Mouse (Mus musculus): Measurements from ENCODE around the gene Fam20a. TPM values are rescaled to one million over a fixed set of nuclear protein-coding genes. Genes with fewer than 3 reads are reported as not detected.

Fam20a gene
- polyA plus RNA-seq, 1 experiment from 2014 or later, result 3.3 TPM

DNA sequence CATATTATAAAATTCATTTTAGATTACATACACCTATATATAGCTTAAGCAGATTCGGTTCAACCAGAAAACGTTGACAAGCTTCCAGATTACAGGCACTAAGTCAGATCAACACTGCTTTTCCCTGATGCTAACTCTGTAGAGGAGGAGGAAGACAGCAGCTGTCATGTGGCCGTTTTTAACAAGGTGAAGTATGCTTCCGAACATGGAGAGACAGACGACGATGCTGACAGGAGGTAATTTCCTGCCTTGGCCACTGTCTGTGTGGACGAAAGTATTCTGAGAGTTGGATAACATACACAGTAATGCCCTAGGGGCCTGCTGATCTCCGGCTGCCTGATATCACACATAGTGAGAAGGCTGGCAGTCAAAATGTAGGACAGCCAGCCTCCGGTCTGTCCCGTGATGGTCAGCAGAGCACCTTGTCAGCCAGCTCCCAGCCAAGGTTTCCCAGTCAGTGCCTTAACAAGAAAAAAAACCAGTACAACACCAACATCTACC is 93.0 kb downstream of the Fam20a start:
- Histone ChIP-seq H3K9ac (ENCODE audit: low read depth, low read length) (no peak overlapping the region), H3K27ac (ENCODE audit: low read length) (no peak overlapping the region), H3K4me1 (ENCODE audit: control insufficient read depth, insufficient read depth, low read length) (no peaks in the 10 kb centered on the region), H3K9me3 (ENCODE audit: control insufficient read depth, low read length) (no peaks in the 10 kb centered on the region), H3K36me3 (ENCODE audit: control insufficient read depth, insufficient read depth, low read length) (no peaks in the 10 kb centered on the region), H3K27me3 (replicated peaks; ENCODE audit: control insufficient read depth, insufficient read depth, low read length) (no peaks in the 10 kb centered on the region), H3K4me3 (ENCODE audit: low read length) (no peak overlapping the region), H3K4me2 (ENCODE audit: low read depth, low read length) (no peak overlapping the region)
- whole genome bisulfite sequencing, result 52% methylated on average over 10 of the region's 10 CpGs
- ATAC-seq, result no peak

DNA sequence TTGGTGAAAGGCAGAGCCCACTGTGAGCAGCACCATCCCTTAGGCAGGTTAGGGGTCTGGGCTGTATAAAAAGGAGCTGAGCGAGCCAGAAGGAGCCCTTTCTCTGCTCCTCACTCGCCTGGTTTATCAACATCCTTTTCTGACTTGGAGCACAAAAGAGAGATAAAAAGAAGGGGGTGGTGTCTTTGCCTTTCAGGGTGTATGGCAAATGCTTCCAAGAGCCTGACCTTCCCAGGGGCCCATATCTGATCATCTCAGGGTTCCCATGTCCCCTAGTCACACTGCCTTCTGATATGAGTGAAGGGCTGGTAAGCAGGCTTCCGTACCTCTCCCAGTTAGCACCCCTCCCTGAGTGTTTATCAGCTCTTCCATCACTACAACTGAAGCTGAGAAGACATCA is 94.0 kb downstream of the Fam20a start:
- Histone ChIP-seq H3K36me3 (ENCODE audit: control insufficient read depth, insufficient read depth, low read length) (no peaks in the 10 kb centered on the region), H3K9me3 (ENCODE audit: control insufficient read depth, low read length) (no peaks in the 10 kb centered on the region), H3K4me1 (ENCODE audit: control insufficient read depth, insufficient read depth, low read length) (no peaks in the 10 kb centered on the region), H3K4me2 (ENCODE audit: low read depth, low read length) (no peak overlapping the region), H3K4me3 (ENCODE audit: low read length) (no peak overlapping the region), H3K27ac (ENCODE audit: low read length) (no peak overlapping the region), H3K27me3 (replicated peaks; ENCODE audit: control insufficient read depth, insufficient read depth, low read length) (no peaks in the 10 kb centered on the region), H3K9ac (ENCODE audit: low read depth, low read length) (no peak overlapping the region)
- 91% methylated on average over 3 of the region's 3 CpGs for whole genome bisulfite sequencing
- ATAC-seq, result no peak

DNA sequence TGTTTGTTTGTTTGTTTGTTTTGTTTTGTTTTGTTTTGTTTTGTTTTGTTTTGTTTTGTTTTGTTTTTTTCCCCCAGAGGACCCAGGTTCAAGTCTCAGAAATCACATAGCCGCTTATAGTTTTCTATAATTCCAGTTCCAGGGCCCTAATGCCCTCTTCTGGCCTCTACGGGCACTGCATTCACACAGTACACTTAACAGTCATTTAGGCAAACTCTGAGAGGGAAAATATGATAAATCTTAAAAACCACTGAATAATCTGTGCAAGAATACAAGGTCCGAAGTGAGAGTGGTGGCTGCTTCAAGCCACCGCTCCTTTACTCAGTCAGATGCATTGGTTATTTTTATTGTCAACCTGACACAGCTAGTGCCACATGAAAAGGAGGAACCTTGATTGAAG is 94.4 kb downstream of the Fam20a start:
- Histone ChIP-seq H3K9me3 (ENCODE audit: control insufficient read depth, low read length) (no peaks in the 10 kb centered on the region), H3K4me1 (ENCODE audit: control insufficient read depth, insufficient read depth, low read length) (peaks cover 2% of the 10 kb centered on the region; the same call in 1 of the 2 replicates), H3K9ac (ENCODE audit: low read depth, low read length) (no peak overlapping the region), H3K27me3 (replicated peaks; ENCODE audit: control insufficient read depth, insufficient read depth, low read length) (no peaks in the 10 kb centered on the region), H3K4me2 (ENCODE audit: low read depth, low read length) (no peak overlapping the region), H3K27ac (ENCODE audit: low read length) (no peak overlapping the region), H3K36me3 (ENCODE audit: control insufficient read depth, insufficient read depth, low read length) (no peaks in the 10 kb centered on the region), H3K4me3 (ENCODE audit: low read length) (no peak overlapping the region)
- 89% methylated on average over 4 of the region's 4 CpGs for WGBS
- ATAC-seq, result no peak

DNA sequence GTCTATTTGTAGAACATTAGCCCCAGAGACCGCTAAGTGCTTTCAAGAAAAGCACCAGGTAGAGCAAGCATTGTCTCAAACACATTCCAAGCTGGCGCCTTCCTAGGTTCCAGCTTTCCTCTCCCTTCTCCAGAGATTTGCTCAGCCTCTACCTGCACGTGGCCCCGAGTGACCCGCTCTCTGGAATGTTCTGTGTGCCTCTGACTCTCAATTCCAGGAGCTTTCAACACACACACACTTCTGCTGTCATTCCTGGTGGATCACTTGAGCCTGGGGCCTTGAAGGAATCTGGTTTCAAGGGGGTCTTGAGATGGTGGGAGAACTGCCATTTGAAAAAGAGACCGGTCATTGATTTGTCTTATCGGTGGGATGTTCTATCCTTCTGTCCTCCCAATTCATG is 98.8 kb downstream of the Fam20a start:
- no peak for ATAC-seq
- 80% methylated on average over 7 of the region's 7 CpGs for WGBS

DNA sequence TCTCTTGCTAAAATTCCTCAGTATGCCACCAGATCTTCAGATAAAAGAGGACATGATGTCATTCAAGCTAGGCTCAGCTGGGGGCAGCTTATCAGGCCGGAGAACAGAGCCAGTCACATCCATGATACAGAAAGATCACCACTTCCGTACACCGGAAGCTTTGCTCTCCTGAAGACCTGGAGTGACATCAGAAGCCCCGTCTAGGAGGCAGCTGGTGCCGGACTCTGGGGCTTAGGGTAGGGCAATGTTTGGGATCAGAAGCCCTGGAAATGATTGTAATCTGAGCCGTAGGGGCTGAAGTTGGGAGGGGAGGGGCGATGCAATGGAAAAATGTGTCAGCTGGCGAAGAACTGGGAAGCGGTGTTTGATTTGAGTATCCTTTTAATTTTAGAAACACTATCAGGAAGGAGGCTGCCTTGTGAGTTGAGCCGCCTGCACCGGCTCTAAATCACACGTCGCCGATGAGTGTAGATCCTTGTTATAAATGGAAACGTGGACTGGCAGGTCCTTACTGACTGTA is 99.5 kb downstream of the Fam20a start:
- H3K9ac ChIP-seq (ENCODE audit: low read depth, low read length), result 0 out of 2 replicates have a peak overlapping the region, but pooled peaks have one; percentile 31
- H3K4me2 ChIP-seq (ENCODE audit: low read depth, low read length), result peak overlapping the region; percentile 46
- peak; percentile 47; the same call in 1 of the 2 replicates for ATAC-seq
- no peaks in the 10 kb centered on the region for H3K36me3 ChIP-seq (ENCODE audit: control insufficient read depth, insufficient read depth, low read length)
- no peaks in the 10 kb centered on the region for H3K27me3 ChIP-seq (replicated peaks; ENCODE audit: control insufficient read depth, insufficient read depth, low read length)
- no peak overlapping the region for H3K27ac ChIP-seq (ENCODE audit: low read length)
- peaks cover 6% of the 10 kb centered on the region; the same call in 1 of the 2 replicates for H3K4me1 ChIP-seq (ENCODE audit: control insufficient read depth, insufficient read depth, low read length)
- peak overlapping the region; percentile 21; the same call in 1 of the 2 replicates for H3K4me3 ChIP-seq (ENCODE audit: low read length)
- H3K9me3 ChIP-seq (ENCODE audit: control insufficient read depth, low read length), result no peaks in the 10 kb centered on the region
- WGBS, result 19% methylated on average over 15 of the region's 15 CpGs

More for the DNA sequence above, 98.8 kb downstream of the Fam20a start:
- no peaks in the 10 kb centered on the region for H3K9me3 ChIP-seq (ENCODE audit: control insufficient read depth, low read length)
- H3K36me3 ChIP-seq (ENCODE audit: control insufficient read depth, insufficient read depth, low read length), result no peaks in the 10 kb centered on the region
- no peak overlapping the region for H3K27ac ChIP-seq (ENCODE audit: low read length)
- H3K4me1 ChIP-seq (ENCODE audit: control insufficient read depth, insufficient read depth, low read length), result peaks cover 6% of the 10 kb centered on the region; the same call in 1 of the 2 replicates
- no peaks in the 10 kb centered on the region for H3K27me3 ChIP-seq (replicated peaks; ENCODE audit: control insufficient read depth, insufficient read depth, low read length)
- no peak overlapping the region for H3K4me2 ChIP-seq (ENCODE audit: low read depth, low read length)
- no peak overlapping the region for H3K9ac ChIP-seq (ENCODE audit: low read depth, low read length)
- H3K4me3 ChIP-seq (ENCODE audit: low read length), result no peak overlapping the region

DNA sequence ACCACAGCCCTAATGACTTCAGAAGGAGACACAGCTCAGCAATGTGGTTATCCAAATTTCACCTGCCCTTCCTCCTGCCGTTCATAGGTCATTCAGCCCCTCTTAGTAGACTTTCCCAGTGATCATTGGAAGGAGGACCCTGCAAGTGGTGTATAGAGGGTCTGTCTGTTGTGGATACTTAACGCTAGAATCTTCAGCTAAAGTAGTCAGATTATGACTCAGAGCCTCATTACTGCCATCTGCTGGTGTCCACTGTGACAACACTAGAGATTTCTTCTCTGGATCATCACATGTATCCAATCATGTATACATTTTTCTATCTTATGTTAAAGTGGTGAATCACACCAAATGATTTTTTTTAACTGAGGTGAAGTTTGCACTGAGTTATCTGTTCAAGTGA is 100.9 kb downstream of the Fam20a start:
- peak; percentile 39; the same call in 1 of the 2 replicates for ATAC-seq
- Histone ChIP-seq H3K27me3 (replicated peaks; ENCODE audit: control insufficient read depth, insufficient read depth, low read length) (no peaks in the 10 kb centered on the region), H3K4me2 (ENCODE audit: low read depth, low read length) (no peak overlapping the region), H3K27ac (ENCODE audit: low read length) (no peak overlapping the region), H3K36me3 (ENCODE audit: control insufficient read depth, insufficient read depth, low read length) (no peaks in the 10 kb centered on the region), H3K4me3 (ENCODE audit: low read length) (no peak overlapping the region), H3K4me1 (ENCODE audit: control insufficient read depth, insufficient read depth, low read length) (peaks cover 9% of the 10 kb centered on the region; the same call in 1 of the 2 replicates), H3K9ac (ENCODE audit: low read depth, low read length) (no peak overlapping the region), H3K9me3 (ENCODE audit: control insufficient read depth, low read length) (no peaks in the 10 kb centered on the region)
- 13% methylated on average over 2 of the region's 2 CpGs for WGBS

DNA sequence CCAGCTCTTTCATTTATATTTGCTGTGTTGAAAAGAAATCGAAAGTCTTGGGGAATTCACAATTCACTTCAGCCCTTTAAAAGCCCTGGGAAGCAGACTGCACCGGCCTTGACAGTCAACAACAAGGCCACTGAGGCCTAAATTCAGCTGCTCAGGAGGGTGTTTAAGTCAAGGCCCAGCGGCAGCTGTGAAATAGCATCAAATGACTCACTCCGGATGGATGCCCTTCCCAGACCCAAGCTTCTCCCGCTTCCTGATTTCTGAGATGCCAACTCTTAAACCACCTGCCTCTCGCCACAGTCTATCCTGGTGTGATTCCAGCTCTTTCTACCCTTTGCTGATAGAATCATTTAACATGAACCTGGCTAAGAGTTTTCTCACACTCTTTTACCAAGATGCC is 101.7 kb downstream of the Fam20a start:
- H3K36me3 ChIP-seq (ENCODE audit: control insufficient read depth, insufficient read depth, low read length), result no peaks in the 10 kb centered on the region
- no peak overlapping the region for H3K9ac ChIP-seq (ENCODE audit: low read depth, low read length)
- 80% methylated on average over 6 of the region's 6 CpGs for WGBS
- no peaks in the 10 kb centered on the region for H3K27me3 ChIP-seq (replicated peaks; ENCODE audit: control insufficient read depth, insufficient read depth, low read length)
- no peak overlapping the region for H3K27ac ChIP-seq (ENCODE audit: low read length)
- no peak overlapping the region for H3K4me3 ChIP-seq (ENCODE audit: low read length)
- peaks cover 9% of the 10 kb centered on the region; the same call in 1 of the 2 replicates for H3K4me1 ChIP-seq (ENCODE audit: control insufficient read depth, insufficient read depth, low read length)
- H3K9me3 ChIP-seq (ENCODE audit: control insufficient read depth, low read length), result no peaks in the 10 kb centered on the region
- no peak for ATAC-seq
- no peak overlapping the region for H3K4me2 ChIP-seq (ENCODE audit: low read depth, low read length)

Other genes with a start within 250 kb of the Fam20a start
- 3.1 and 4.6 TPM in 2 replicates for gene Arsg, start 248.9 kb downstream of the Fam20a start, polyA plus RNA-seq (2015; fragmentation: Nextera tagmentation; extraction: Ambion mirVana)
- 26.6 and 33.9 TPM in 2 replicates for gene Slc16a6, start 248.7 kb downstream of the Fam20a start, polyA plus RNA-seq (2015; fragmentation: Nextera tagmentation; extraction: Ambion mirVana)
- 27.3 and 27.5 TPM in 2 replicates for gene Wipi1, start 110.3 kb downstream of the Fam20a start, polyA plus RNA-seq (2015; fragmentation: Nextera tagmentation; extraction: Ambion mirVana)
- gene Prkar1a, start 72.9 kb downstream of the Fam20a start, polyA plus RNA-seq (2015; fragmentation: Nextera tagmentation; extraction: Ambion mirVana), result 250 and 256 TPM in 2 replicates
- not detected in 2 replicates for gene 1700012B07Rik, start 105.8 kb upstream of the Fam20a start, polyA plus RNA-seq (2015; fragmentation: Nextera tagmentation; extraction: Ambion mirVana)